Mouse (Mus musculus) CD4-positive, CD25-positive, alpha-beta regulatory T cell, adult 2 months (primary cell): ENCODE measurements at regions not wholly inside any gene's neighbourhood (a gene's known extent, or its start where the extent isn't known, plus 50 kb on each side); places are given as distances from the start of the nearest gene placed in this dataset.

Experiments
- DNase-seq: peaks from one replicate; pipeline ENCODE4 v3.0.0-alpha.2; 2012; ENCODE audit warnings: low read depth, low spot score

DNA sequence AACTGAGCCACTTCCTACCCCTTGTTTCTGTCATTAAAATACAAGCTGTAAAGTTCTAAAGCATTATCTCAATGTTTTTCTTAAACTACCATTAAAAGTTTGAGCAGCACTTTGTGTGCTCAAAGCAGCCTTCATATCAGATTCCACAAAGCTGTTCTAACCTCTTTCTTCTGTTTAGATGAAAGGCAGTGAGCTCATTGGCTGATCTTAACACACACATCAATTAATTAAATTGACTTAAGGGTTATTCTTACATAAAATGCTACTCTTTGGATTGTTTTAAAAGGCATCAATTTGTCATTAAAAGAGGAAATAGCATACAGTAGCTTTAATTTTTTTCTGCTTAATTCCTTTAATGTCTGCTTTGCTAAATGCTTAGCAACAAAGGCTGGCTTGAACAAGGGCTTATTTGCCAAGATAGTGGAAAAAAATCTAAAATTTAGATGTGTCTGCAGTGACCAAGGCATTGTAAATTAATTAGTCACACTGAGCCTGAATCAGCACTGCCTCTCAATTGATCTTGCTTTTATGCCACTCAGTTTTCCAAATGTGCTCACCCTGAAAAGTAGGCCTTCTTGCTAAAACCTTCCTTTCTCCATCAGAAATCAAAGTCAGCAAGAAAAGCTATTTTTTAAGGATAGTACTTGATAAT is 777.5 kb downstream of the Tmem114 start:
- DNase-seq, result no peak

DNA sequence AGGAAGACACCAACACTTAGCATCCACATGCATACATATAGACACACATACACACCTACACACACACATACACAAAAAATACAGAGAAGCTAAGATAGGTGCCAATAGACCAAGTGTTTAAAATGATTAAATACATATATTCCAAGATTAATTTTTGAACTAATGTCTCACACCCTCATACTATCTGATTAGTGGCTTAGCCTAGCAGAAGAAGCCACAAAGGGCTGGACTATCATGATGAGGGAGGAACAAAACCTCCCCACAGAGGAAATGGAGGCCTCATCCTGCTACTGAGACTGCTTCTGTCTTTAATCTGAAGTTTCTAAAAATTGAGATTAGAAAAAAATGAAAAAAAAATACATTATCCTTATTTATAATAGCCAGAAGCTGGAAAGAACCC is 780.6 kb downstream of the Tmem114 start:
- DNase-seq, result no peak

DNA sequence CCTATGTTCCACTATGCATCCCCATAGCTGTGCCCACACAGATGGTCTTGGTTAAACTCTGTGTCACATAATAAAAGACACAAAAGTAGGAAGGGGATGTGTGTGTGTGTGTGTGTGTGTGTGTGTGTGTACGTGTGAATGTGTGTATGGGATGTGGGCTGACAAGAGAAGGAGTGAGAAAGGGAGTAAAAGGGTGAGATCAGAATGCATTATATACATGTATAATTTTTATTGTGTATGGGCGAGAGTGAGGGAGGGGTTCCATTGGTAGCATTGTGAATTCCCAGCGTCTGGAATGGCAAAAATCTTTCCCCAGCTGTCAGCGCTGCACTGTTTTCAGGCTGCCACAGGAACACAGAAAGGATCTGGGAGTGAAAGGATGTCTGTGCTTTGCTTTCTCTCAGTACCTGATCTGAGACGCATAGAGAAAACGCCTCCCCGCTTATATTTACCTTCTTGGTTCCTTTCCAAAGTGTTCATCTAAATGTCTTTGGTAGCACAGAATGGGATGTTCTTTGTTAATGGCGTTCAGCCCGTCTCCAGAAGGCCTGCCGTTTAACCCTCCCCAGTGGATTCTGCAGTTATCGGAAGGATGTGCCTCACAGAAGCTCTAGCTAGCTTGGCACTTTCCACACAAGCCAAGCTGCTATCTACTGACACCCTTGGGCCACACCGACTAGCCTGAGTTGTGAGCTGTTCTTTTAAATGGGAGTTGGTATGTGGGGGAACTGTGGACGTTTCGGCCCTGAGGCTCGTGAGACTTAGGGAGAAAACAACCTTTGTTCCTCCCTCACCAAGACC is 785.8 kb downstream of the Tmem114 start:
- no peak for DNase-seq

DNA sequence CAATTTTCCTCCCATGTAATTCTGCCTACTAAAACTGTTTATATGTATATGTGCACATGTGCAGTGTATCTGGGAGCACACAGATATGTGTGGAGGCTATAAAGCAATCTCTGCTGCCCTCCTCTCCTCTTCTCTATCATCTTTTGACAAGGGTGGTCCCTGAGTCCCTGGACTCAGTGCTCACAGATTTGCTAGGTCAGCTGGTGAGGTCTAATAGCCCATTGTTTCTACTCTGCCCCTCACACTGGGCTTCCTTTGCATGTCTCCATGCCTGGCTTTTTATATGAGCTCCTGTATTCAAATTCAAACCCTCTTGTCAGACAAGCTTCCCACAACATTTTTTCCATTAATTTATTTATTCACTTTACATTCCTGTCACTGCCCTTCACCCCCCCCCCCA is 786.9 kb downstream of the Tmem114 start:
- no peak for DNase-seq

DNA sequence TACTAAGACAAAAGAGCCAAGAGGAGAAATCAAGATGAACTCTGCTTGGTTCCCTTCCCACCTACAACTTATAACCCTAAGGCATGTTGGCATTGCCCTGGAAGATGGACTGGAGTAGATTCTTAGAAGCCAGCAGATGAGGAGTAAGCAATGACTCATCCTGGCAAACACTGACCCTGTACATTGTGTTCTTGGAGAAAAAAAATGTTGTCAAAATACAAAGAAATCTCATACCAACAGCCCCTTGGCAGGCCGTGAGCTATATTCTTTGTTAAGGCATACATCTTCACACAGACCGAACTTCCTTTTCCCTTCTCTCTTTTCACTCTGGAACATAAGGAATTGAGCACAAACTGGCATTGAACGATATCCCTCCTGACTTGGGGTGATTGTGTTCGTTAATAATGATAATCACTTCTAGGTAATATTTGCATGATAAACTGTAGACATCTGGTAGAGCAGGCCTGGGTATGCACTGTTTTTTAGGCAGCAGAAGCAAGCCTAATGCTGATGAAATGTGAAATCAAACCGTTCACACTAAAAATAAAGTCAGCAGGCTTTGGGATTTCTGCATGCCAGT is 787.7 kb downstream of the Tmem114 start:
- no peak for DNase-seq

DNA sequence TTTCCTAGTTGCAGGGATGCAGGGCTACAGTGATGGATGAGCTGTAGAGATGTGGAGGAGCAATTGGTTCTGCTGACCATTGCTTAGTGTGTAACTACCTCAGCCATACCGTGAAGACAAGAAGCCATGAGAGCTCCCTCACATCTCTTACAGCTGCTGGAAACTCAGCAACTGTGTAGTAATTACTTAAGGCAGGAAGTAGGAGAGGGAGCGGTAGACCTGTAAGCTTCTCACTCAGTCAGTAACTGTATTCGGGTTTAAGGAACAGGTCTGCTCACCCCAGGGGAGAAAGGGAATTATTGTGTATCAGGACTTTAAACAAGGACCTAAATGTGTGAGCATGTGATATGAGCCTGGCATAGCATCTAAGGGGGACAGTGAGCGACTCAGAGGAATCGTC is 788.6 kb downstream of the Tmem114 start:
- no peak for DNase-seq

DNA sequence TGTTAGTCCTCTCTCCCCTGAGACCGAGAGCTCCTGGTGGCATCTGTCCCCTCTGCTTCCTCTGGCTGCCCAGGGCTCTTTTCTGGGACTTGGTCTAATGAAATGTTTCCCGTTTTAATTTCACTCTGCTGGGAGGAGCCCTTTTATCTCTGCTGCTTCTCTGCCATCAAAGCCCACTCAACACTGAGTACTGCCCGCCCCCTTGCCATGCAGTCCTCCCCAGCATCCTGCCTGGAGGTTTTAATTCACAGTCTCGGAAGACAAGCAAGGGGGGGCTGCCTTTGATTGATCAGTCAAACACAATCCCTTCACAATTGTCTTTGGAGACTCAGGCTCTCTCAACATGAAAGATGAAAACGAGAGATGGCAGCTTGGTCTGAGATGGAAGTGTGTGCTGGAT is 792.5 kb downstream of the Tmem114 start:
- no peak for DNase-seq

DNA sequence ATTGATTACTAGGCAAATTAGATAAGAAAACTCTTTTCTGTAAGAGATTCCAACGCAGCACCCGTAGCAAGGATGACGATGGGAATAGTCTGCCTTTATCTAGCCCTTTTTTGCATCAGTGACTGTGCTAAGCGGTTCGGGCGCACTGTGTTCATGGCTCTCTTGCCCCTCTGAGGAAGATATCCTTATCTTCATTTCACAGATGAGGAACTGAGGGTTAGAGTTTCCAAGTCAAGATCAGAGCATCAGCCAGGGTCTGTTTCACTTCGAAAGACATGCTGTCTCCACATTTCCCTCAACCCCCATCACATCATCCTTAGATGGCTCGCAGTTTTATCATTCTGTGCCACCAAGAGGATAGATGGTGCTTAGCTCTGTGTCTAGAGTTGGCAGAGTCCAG is 796.6 kb downstream of the Tmem114 start:
- no peak for DNase-seq

DNA sequence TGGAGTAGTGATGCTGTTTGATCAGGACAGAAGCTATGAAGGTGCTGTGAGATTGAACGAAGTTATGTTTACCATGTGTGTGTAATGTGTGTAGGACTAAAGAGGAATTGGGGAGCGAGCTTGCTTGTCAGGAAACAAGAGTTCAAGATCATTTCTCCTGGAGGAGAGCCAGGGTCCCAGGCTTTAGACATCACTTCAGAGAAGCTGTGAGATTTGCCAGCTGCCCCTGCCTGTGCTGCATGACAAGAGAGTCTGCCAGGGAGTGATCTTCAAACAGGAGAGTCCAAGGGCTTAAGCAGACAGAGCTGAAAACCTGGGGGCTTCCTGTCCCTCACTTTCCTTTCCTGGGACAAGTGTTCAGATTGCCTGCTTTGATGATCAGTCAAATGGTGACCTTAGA is 818.3 kb downstream of the Tmem114 start:
- DNase-seq, result no peak

DNA sequence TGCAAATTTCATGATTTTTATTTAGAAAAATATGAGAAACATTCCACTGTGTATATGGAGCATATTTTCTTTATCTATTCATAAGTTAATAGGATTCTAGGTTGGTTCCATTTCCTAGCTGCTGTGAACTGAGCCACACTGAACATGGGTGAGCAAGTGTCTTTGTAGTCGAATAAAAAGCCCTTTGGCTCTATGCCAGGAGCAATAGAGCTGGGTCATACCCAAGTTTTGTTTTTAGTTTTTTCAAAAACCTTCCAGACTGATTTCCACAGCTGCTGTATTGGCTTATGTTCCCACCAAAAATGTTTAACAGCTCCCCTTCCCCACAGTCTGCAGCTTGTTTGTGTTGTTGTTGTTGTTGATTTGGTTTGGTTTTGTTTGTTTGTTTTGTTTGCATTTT is 822.5 kb downstream of the Tmem114 start:
- no peak for DNase-seq

DNA sequence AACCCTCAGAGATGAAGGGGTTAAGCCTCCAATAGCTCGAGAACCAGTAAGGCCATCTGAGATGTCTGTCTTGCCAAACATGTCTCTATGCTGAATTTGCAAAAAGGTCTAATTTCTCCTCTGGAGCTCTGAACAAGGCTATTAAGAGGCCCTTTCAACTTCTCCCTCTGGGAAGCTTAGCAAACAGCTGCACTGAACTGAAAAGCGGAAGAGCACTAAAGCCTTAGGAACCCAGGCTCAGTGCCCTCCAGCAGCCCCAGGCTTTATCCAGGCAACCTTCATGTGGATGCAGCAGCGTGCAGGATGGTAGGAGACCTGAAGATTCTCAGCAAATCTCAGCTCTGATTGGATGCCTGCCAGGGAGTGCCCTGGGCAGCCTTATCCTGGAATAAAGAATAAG is 850.1 kb downstream of the Tmem114 start:
- DNase-seq, result no peak

DNA sequence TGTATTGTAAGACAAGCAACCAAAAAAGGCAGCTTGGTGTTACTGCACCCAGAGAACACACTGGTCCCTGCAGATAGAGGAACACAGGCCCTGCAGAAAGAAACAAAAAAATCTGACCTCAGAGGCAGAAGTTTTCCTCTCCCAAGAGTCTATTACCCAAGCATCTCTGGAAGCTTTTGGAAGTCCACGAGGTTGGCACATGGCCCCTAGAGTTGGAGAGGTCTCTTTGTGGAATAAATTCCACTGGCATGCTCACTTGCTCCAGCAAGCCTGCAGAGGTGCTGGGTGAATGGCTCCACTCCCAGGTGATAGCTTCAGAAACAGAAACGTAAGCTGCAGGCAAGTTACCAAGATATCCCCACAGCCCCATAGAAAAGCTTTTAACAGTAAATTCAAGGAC is 864.1 kb downstream of the Tmem114 start:
- DNase-seq, result no peak

DNA sequence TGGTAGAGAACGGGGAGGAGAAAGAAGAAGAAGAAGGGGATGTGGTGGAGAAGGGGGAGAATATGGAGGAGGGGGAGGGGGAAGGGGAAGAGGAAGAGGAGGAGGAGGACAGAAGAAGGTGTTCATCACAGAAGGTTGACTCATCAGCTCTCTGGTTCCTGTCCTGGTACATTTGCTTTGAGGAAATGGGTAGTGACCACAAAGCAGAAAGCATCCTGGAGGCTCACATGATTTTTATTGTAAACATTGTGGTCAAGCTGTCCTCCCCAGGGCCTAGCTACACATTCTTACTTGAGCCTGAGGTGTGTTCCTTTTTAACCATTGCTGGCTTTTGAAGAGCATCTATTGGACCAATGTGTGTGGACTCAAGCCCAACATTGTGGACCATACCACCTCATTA is 865.8 kb downstream of the Tmem114 start:
- no peak for DNase-seq

DNA sequence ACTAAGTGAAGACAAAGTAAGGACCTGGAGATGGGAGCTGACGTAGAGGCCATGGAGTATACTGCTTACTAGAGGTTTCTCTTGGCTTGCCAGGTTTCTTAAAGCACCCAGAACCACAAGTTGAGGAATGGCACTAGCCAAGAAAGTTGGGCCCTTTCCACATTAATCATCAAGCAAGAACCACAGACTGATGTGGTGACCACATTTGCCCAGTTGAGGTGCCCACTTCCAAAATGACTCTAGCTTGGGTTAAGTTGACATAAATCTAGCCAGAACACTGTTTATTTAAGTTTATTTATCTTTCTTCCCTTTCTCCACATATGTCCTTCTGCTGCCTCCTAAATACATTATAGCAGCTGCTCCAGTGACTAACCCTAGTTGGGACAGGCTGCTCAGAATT is 866.3 kb downstream of the Tmem114 start:
- DNase-seq, result no peak

DNA sequence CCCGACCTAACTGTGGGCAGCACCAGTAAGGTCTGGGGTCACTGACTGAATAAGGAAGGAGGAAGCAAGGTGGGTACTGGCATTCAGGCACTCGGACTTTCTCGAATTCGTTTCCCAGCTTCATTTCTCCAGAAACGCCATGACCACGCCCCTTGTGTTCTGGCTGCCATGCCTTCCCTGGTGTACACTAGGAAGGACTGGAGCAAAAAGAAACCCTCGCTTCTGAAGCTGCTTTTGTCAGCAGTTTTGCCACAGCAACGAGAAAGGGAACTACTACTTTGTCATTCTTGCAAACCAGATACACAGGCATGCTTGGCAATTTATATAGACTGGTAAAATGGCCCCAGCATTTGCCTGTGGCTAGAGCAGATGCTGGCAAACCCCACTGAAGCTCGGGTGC is 869.0 kb downstream of the Tmem114 start:
- no peak for DNase-seq

DNA sequence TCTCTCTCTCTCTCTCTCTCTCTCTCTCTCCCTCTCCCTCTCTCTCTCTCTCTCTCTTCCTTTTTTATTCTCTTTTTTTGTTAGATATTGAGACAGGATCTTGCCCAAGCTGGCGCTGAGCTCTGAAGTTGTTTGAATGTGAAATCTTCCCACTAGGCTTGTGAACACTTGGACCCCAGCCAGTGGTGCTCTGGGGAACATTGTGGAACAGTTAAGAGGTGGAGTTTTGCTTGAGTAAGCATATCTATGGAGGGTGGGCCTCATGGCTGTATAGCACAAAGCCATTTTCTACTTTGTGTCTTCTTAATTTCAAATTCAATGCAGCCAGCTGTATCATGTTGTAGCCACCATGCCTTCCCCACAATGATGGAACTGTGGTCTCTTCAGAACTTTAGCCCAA is 875.4 kb downstream of the Tmem114 start:
- DNase-seq, result no peak

DNA sequence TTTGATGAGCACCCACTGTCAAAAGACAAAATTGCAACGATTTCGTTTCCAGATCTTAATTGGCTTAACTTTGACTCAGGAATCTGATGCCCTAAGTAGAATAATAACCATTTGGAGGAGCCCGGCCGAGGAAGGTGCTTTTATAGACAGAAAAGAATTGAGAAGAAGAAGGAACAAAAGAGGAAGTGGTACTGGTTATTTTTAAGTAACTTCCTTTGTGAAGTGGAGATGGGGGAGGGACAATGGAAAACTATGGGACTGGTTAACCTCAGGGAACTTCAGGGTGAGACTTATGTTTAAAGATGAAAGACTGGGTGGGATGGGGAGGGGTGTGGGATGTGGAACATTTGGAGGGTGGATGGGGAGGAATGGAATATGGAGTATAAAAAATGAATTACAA is 880.9 kb downstream of the Tmem114 start:
- no peak for DNase-seq

DNA sequence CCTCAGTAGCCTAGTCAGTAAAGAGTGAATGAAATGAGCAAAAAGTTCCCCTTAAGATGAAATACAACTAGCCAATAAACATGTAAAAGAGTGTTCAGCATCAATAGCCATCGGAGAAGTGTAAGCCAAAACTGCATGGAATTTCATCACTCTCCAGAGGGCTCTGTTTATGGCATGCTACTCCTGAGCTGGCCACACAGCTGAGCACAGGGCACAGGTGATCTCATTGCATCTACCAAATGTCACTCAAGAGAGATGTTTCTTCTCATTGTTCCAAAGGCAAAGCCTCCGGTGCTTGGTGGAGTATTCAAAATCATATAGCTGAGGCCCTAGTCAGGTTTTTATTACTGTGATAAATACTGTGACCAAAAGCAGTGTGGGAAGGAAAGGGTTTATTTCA is 895.1 kb downstream of the Tmem114 start:
- DNase-seq, result no peak

DNA sequence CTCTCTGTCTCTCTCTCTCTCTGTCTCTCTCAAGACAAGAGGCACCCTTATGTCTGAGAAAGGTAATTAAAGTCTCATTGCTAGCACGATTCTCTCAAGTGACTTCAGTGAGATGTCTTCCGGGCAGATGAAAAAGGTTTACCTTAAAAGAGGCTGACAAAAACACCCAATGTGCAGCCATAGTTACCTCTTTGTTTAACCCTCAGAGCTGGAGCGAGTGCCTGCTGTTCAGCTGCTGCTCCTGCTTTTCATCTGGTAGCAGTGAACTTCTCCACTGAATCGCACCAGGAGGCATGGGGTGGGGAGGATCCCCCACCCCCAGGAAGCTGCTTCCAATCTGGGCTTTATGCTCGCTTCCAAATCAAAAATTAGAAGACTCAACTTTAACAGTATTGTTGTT is 896.0 kb downstream of the Tmem114 start:
- no peak for DNase-seq

DNA sequence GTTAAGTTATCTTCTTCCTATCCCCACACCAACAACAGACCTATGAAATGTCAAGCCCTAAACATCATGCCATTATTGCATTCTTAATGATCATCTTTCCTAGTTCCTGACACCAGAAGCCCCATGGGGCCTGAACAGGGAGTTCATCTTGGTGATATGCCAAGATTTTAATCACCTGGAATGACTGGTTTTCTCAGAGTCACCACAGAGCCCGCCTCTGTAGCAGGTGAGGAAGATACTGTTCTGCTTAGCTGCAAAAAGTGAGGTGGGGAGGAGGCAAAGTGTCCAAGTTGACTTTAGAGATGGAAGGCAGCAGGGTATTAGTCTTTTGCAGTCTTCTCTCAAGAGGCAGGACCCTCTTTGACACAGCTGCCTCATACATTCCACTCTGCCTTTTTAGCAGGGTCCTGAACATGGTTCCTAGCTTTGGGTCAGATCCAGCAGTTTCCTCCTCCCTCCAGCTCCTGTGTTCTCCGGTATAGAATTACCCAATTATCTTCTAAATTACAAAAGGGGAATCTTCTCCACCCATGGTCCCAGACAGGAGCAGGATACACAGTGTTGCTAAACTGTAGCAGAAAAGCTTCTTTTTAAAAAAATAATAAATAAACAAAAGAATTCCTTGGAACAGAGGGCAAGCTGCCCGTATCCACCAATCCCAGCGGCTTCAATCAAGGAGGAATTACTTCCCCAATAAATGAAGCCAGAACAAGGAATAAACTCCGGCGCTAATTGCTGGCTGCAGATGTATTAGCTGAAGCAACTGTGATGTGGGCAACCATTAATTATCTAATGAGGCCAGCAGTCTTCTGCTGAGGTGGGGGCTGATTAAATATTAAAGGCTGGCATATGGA is 896.8 kb downstream of the Tmem114 start:
- no peak for DNase-seq

DNA sequence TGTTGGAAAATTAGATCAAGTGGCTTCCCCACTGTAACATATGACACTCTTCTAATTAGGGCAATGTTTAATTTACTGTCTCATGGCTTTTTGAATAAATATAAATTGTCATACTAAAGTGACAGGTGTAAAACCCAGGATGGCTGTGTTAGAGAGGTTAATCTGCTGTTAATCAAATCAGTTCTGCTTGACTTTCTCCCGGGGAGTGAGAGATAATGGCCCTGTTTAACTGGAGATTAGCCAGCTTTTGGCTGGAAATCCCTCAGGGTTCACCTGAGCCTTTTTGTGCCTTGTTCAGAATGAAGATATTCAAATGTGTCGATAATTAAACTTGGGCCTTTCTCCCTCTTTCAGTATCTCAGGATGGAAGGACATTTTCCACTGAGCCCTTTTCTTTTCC is 906.2 kb downstream of the Tmem114 start:
- DNase-seq, result no peak
